Comparison of ENCODE assay signal across 24 mouse cellular contexts in genomic region chr11:61430728-61431127, GRCm38 (mm10). TPM values are rescaled to one million over a fixed set of nuclear protein-coding genes. Genes with fewer than 3 reads are reported as not detected.
DNase-seq lines count a peak whose midpoint lies in the region; TF ChIP-seq lines count a peak whose summit lies in the region.
"Had no signal": no experiment of that assay in that cellular context is flagged by ENCODE, and none has a peak within 500 bp of the region (broad histone marks: within the 10 kb centered on the region; RNA-seq: fewer than 3 reads in every experiment).

No protein-coding gene starts in this region.

- DNase-seq in left cerebral cortex, adult 2 months (ENCODE audit: extremely low spot score in 1 of 2, low spot score in 2 of 2): no peak
- DNase-seq in left cerebral cortex, postnatal 14 days (ENCODE audit: low spot score in 2 of 2): no peak
- DNase-seq in brain, adult 2 months (ENCODE audit: low read depth, low spot score): peak; percentile 64
- no peak for DNase-seq in adrenal gland, adult 8-10 months
- DNase-seq: adrenal gland, adult 2 months; adrenal gland, postnatal 14 days; adrenal gland, postnatal 36 days; cerebellum, adult 11 months; cerebellum, adult 18-20 months; cerebellum, adult 8-10 months; cerebellum, adult 9-11 months; cerebellum, postnatal 14 days; cerebellum, postnatal 36 days; embryo, embryonic 11 days had no signal

- TF ChIP-seq POLR2A in cortical plate, adult 2 months (IDR thresholded peaks at IDR 0.05; ENCODE audit: extremely low read depth, insufficient read depth, low read length): no peak

- intact Hi-C loops in left cerebral cortex, adult 2 months (cut with DNase I): no loop called here
- intact Hi-C loops in left cerebral cortex, postnatal 14 days (cut with DNase I): no loop called here

- H3K27ac ChIP-seq in left cerebral cortex, adult 2 months: peak overlapping the region; percentile 62
- peak overlapping the region; percentile 84 for H3K27ac ChIP-seq in cortical plate, adult 2 months (ENCODE audit: insufficient read depth, low read length)
- H3K27ac ChIP-seq: embryonic facial prominence, embryonic 13.5 days; embryonic facial prominence, embryonic 15.5 days; forebrain, embryonic 10.5 days; forebrain, embryonic 12.5 days had no signal

- peaks cover 8% of the 10 kb centered on the region for H3K4me1 ChIP-seq in cortical plate, adult 2 months (ENCODE audit: control insufficient read depth, insufficient read depth, low read length)
- H3K4me1 ChIP-seq: embryonic facial prominence, embryonic 15.5 days had no signal

- no peak overlapping the region for H3K4me3 ChIP-seq in left cerebral cortex, adult 2 months
- no peak overlapping the region for H3K4me3 ChIP-seq in cortical plate, adult 2 months (ENCODE audit: insufficient read depth, low read length)
- H3K4me3 ChIP-seq: embryonic facial prominence, embryonic 13.5 days; embryonic facial prominence, embryonic 15.5 days; erythroblast, embryonic 14.5 days; forebrain, embryonic 10.5 days; forebrain, embryonic 12.5 days had no signal

- TF ChIP-seq CTCF in left cerebral cortex, adult 2 months (IDR thresholded peaks at IDR 0.05): no peak
- no peak for TF ChIP-seq CTCF in cortical plate, adult 2 months (IDR thresholded peaks at IDR 0.05; ENCODE audit: extremely low read depth, insufficient read depth, low read length)

RNA-seq across cellular contexts. Expression of gene Rnf112, which starts 23.2 kb away (rescaled TPM):
- total RNA-seq in left cerebral cortex, adult 2 months (2021): 100 to 1,000 TPM; 328 to 336 TPM
- 100 to 1,000 TPM; 275 to 322 TPM for total RNA-seq in left cerebral cortex, postnatal 14 days (2021)
- 453 and 528 TPM in 2 replicates for polyA plus RNA-seq in cortical plate, adult 2 months (2012; rRNA removed)
- 1 to 10 TPM; 1.7 to 2.3 (median 2.0) TPM for total RNA-seq in adrenal gland, adult 8-10 months (2022)
- total RNA-seq: common myeloid progenitor, adult 5-6 weeks; MEL had no signal
- polyA plus RNA-seq: C2C12; erythroblast, embryonic 14.5 days had no signal

RNA-seq across cellular contexts. Expression of gene Slc47a1, which starts 52.6 kb away (rescaled TPM):
- 1 to 10 TPM; 1.4 to 2.3 TPM for total RNA-seq in left cerebral cortex, adult 2 months (2021)
- total RNA-seq in left cerebral cortex, postnatal 14 days (2021): 1 to 10 TPM; 3.7 to 4.1 TPM
- polyA plus RNA-seq in cortical plate, adult 2 months (2012; rRNA removed): 3.8 and 6.4 TPM in 2 replicates
- total RNA-seq in adrenal gland, adult 8-10 months (2022): 1 to 10 TPM in 2 of 4 experiments, under 1 TPM in 2; 0.43 to 2.9 (median 0.96) TPM
- total RNA-seq: common myeloid progenitor, adult 5-6 weeks had no signal
- polyA plus RNA-seq: erythroblast, embryonic 14.5 days; forebrain, embryonic 12.5 days; forebrain, embryonic 14.5 days had no signal

RNA-seq across cellular contexts. Expression of gene Mfap4, which starts 54.5 kb away (rescaled TPM):
- 1 to 10 TPM; 2.5 to 2.7 TPM for total RNA-seq in left cerebral cortex, adult 2 months (2021)
- total RNA-seq in left cerebral cortex, postnatal 14 days (2021): 10 to 100 TPM; 11.1 to 11.6 TPM
- polyA plus RNA-seq in cortical plate, adult 2 months (2012; rRNA removed): 3.2 and 4.6 TPM in 2 replicates
- 1 to 10 TPM; 3.4 to 5.8 (median 4.9) TPM for total RNA-seq in adrenal gland, adult 8-10 months (2022)
- total RNA-seq: common myeloid progenitor, adult 5-6 weeks; MEL had no signal
- polyA plus RNA-seq: C2C12; erythroblast, embryonic 14.5 days had no signal

Comparison
In these comparisons a context has a peak if more than half of its experiments do, and no peak if none do; other contexts are left out.
1. RNA of gene Rnf112, which starts 23.2 kb away (total RNA-seq): 328 to 336 TPM in left cerebral cortex, adult 2 months and 275 to 322 TPM in left cerebral cortex, postnatal 14 days; 1.7 to 2.3 TPM in adrenal gland, adult 8-10 months; every median in the first group is over 10 times any median in the second.